Mouse (Mus musculus) MEL (cell line): ENCODE measurements at regions not wholly inside any gene's neighbourhood (a gene's known extent, or its start where the extent isn't known, plus 50 kb on each side); places are given as distances from the start of the nearest gene placed in this dataset.
"Not testable (repeated sequence)": the region's sequence is repeated elsewhere in the genome, so short reads cannot be mapped to it uniquely, and the experiment has no call there.

Source experiments
- CTCF ChIP-seq, 3 experiments: IDR thresholded peaks in 2 of 3; conservative IDR thresholded peaks in 1 of 3; 2 replicates each; pipeline ENCODE4 v1.5.1; 2011 to 2012; ENCODE audit warnings: low read length in 3 of 3, low read depth in 2 of 3, mild to moderate bottlenecking in 2 of 3, improper control_type of control experiment in 1 of 3, inconsistent platforms in 1 of 3, mixed read lengths in 1 of 3, moderate library complexity in 1 of 3; ENCODE audit not compliant: control insufficient read depth in 1 of 3, insufficient read depth in 1 of 3, poor library complexity in 1 of 3, severe bottlenecking in 1 of 3
- EP300 ChIP-seq, 2 experiments: IDR thresholded peaks; 2 replicates each; pipeline ENCODE4 v1.6.1; 2011; ENCODE audit warnings: improper control_type of control experiment in 2 of 2, low read length in 2 of 2, low read depth in 1 of 2, mild to moderate bottlenecking in 1 of 2
- HCFC1 ChIP-seq: IDR thresholded peaks from 2 replicates; pipeline ENCODE4 v1.6.1; 2012; ENCODE audit warnings: low read depth, mild to moderate bottlenecking, inconsistent platforms, low read length, improper control_type of control experiment, moderate library complexity
- JUND ChIP-seq: IDR thresholded peaks from 2 replicates; pipeline ENCODE4 v1.6.1; 2011; ENCODE audit warnings: low read depth, mild to moderate bottlenecking, improper control_type of control experiment, low read length
- MAX ChIP-seq: IDR thresholded peaks from 2 replicates; pipeline ENCODE4 v1.6.1; 2011; ENCODE audit warnings: low read length, improper control_type of control experiment

DNA sequence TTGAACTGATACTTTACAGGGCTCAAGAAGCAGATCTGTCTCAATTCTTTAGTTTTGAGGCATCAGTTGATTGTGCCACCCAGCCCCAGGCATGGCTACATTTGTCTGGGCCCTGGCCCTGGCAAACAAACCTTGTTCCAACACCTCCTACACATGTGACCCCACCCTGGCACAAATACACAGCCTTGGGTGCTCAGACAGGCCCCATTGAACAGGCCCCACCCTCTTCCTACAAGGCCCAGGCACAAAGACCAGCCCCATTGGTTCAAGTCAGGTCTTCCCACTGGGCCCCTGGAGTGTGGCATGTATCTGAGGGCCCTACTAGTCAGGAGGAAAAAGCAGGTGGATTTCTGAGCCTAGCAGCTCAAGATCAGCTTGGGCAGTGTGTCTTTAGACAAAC is 198.4 kb downstream of the Gm906 start:
- not testable (repeated sequence) for TF ChIP-seq CTCF (IDR thresholded peaks at IDR 0.05 in 2 of 3, conservative IDR thresholded peaks at IDR 0.05 in 1 of 3; ENCODE audit: control insufficient read depth in 1 of 3, insufficient read depth in 1 of 3, low read depth in 2 of 3, low read length in 3 of 3, poor library complexity in 1 of 3, severe bottlenecking in 1 of 3); JUND; MAX; HCFC1; EP300 (IDR thresholded peaks at IDR 0.05; ENCODE audit: low read depth in 1 of 2, low read length in 2 of 2)
